Mouse (Mus musculus) MEL (cell line): ENCODE measurements around the gene Spata32. TPM values are rescaled to one million over a fixed set of nuclear protein-coding genes. Genes with fewer than 3 reads are reported as not detected.

ENCODE experiments used
- DNase-seq: peaks from one replicate; pipeline ENCODE4 v3.0.0; 2011; ENCODE audit warnings: low read depth, low spot score
- H3K27ac ChIP-seq: 2 replicates; pipeline ENCODE4 v1.5.1; 2012; ENCODE audit warnings: low read depth, mild to moderate bottlenecking, control low read depth, low read length, moderate library complexity; ENCODE audit not compliant: control insufficient read depth
- H3K27me3 ChIP-seq, 2 experiments: fragments of 150-350 bp in 1 of 2; sonication (generic) in 1 of 2; 2 replicates each; pipeline ENCODE4 v1.6.1; 2012; ENCODE audit warnings: low read length in 2 of 2, mild to moderate bottlenecking in 2 of 2, improper control_type of control experiment in 1 of 2, moderate library complexity in 1 of 2; ENCODE audit not compliant: insufficient read depth in 2 of 2, control insufficient read depth in 1 of 2
- H3K36me3 ChIP-seq, 2 experiments: 2 replicates each; pipeline ENCODE4 v1.6.1; 2012 to 2014; ENCODE audit warnings: low read length in 2 of 2, improper control_type of control experiment in 1 of 2, inconsistent platforms in 1 of 2, mild to moderate bottlenecking in 1 of 2; ENCODE audit not compliant: insufficient read depth in 2 of 2, control insufficient read depth in 1 of 2
- H3K4me1 ChIP-seq, 2 experiments: fragments of 150-350 bp in 1 of 2; sonication (generic) in 1 of 2; 2 replicates each; pipeline ENCODE4 v1.6.1; 2012; ENCODE audit warnings: low read length in 2 of 2, improper control_type of control experiment in 1 of 2, mild to moderate bottlenecking in 1 of 2; ENCODE audit not compliant: insufficient read depth in 2 of 2, control insufficient read depth in 1 of 2
- H3K4me3 ChIP-seq, 2 experiments: fragments of 150-350 bp in 1 of 2; sonication (generic) in 1 of 2; 2 replicates each; pipeline ENCODE4 v1.5.1; 2012; ENCODE audit warnings: low read depth in 2 of 2, low read length in 2 of 2, mild to moderate bottlenecking in 2 of 2, moderate library complexity in 2 of 2, control low read depth in 1 of 2, improper control_type of control experiment in 1 of 2; ENCODE audit not compliant: control insufficient read depth in 1 of 2, insufficient read depth in 1 of 2
- H3K79me2 ChIP-seq: 2 replicates; pipeline ENCODE4 v1.6.1; 2012; ENCODE audit warnings: mild to moderate bottlenecking, low read length, moderate library complexity; ENCODE audit not compliant: control insufficient read depth, poor library complexity, insufficient read depth
- H3K9ac ChIP-seq: 2 replicates; pipeline ENCODE4 v1.6.1; 2012; ENCODE audit warnings: low read depth, mild to moderate bottlenecking, control low read depth, low read length, moderate library complexity; ENCODE audit not compliant: control insufficient read depth, poor library complexity, severe bottlenecking
- H3K9me3 ChIP-seq: fragments of 150-350 bp; sonication (generic); replicated peaks from 2 replicates; pipeline ENCODE4 v1.6.1; 2012; ENCODE audit warnings: mild to moderate bottlenecking, low read length, improper control_type of control experiment, moderate library complexity; ENCODE audit not compliant: insufficient read depth
- BHLHE40 ChIP-seq: IDR thresholded peaks from 2 replicates; pipeline ENCODE4 v1.6.1; 2012; ENCODE audit warnings: low read depth, mild to moderate bottlenecking, inconsistent platforms, low read length, improper control_type of control experiment, borderline replicate concordance
- CHD1 ChIP-seq: IDR thresholded peaks from 2 replicates; pipeline ENCODE4 v1.6.1; 2012; ENCODE audit warnings: low read depth, mild to moderate bottlenecking, inconsistent platforms, low read length, improper control_type of control experiment
- CHD2 ChIP-seq: IDR thresholded peaks from 2 replicates; pipeline ENCODE4 v1.6.1; 2011; ENCODE audit warnings: low read length, improper control_type of control experiment
- CTCF ChIP-seq, 3 experiments: IDR thresholded peaks in 2 of 3; conservative IDR thresholded peaks in 1 of 3; 2 replicates each; pipeline ENCODE4 v1.5.1; 2011 to 2012; ENCODE audit warnings: low read length in 3 of 3, low read depth in 2 of 3, mild to moderate bottlenecking in 2 of 3, improper control_type of control experiment in 1 of 3, inconsistent platforms in 1 of 3, mixed read lengths in 1 of 3, moderate library complexity in 1 of 3; ENCODE audit not compliant: control insufficient read depth in 1 of 3, insufficient read depth in 1 of 3, poor library complexity in 1 of 3, severe bottlenecking in 1 of 3
- EP300 ChIP-seq, 2 experiments: IDR thresholded peaks; 2 replicates each; pipeline ENCODE4 v1.6.1; 2011; ENCODE audit warnings: improper control_type of control experiment in 2 of 2, low read length in 2 of 2, low read depth in 1 of 2, mild to moderate bottlenecking in 1 of 2
- ETS1 ChIP-seq: IDR thresholded peaks from 2 replicates; pipeline ENCODE4 v1.6.1; 2012; ENCODE audit warnings: low read depth, mild to moderate bottlenecking, inconsistent platforms, low read length, improper control_type of control experiment, moderate library complexity
- GABPA ChIP-seq: IDR thresholded peaks from 2 replicates; pipeline ENCODE4 v1.6.1; 2012; ENCODE audit warnings: low read depth, mild to moderate bottlenecking, inconsistent platforms, low read length, improper control_type of control experiment, moderate library complexity
- GATA1 ChIP-seq: IDR thresholded peaks from 2 replicates; pipeline ENCODE4 v1.6.1; 2011; ENCODE audit warnings: low read depth, low read length, improper control_type of control experiment
- KAT2A ChIP-seq: conservative IDR thresholded peaks from 2 replicates; pipeline ENCODE4 v1.6.1; 2012; ENCODE audit warnings: low read depth, low read length, improper control_type of control experiment, inconsistent platforms
- MAFK ChIP-seq: IDR thresholded peaks from 2 replicates; pipeline ENCODE4 v1.6.1; 2011; ENCODE audit warnings: low read depth, mild to moderate bottlenecking, low read length, improper control_type of control experiment, borderline replicate concordance
- MAX ChIP-seq: IDR thresholded peaks from 2 replicates; pipeline ENCODE4 v1.6.1; 2011; ENCODE audit warnings: low read length, improper control_type of control experiment
- MAZ ChIP-seq: IDR thresholded peaks from 2 replicates; pipeline ENCODE4 v1.6.1; 2012; ENCODE audit warnings: low read depth, mild to moderate bottlenecking, inconsistent platforms, low read length, improper control_type of control experiment
- MEF2A ChIP-seq: IDR thresholded peaks from 2 replicates; pipeline ENCODE4 v1.6.1; 2014; ENCODE audit warnings: low read depth, mild to moderate bottlenecking, inconsistent platforms, low read length, improper control_type of control experiment; ENCODE audit not compliant: poor library complexity, insufficient replicate concordance, severe bottlenecking; ENCODE audit errors: extremely low read depth
- MYC ChIP-seq: IDR thresholded peaks from 2 replicates; pipeline ENCODE4 v1.6.1; 2011; ENCODE audit warnings: low read depth, mild to moderate bottlenecking, low read length, improper control_type of control experiment, moderate library complexity
- NELFE ChIP-seq: IDR thresholded peaks from 2 replicates; pipeline ENCODE4 v1.6.1; 2011; ENCODE audit warnings: low read depth, low read length, improper control_type of control experiment
- NRF1 ChIP-seq: IDR thresholded peaks from 2 replicates; pipeline ENCODE4 v1.6.1; 2014; ENCODE audit warnings: low read depth, mild to moderate bottlenecking, inconsistent platforms, low read length, improper control_type of control experiment, moderate library complexity; ENCODE audit not compliant: poor library complexity, insufficient read depth, severe bottlenecking
- POLR2A ChIP-seq, 2 experiments: IDR thresholded peaks; 2 replicates each; pipeline ENCODE4 v1.6.1; 2011 to 2012; ENCODE audit warnings: low read length in 2 of 2, mild to moderate bottlenecking in 2 of 2, control low read depth in 1 of 2, improper control_type of control experiment in 1 of 2, low read depth in 1 of 2, moderate library complexity in 1 of 2; ENCODE audit not compliant: control insufficient read depth in 1 of 2, insufficient read depth in 1 of 2, poor library complexity in 1 of 2
- POLR2AphosphoS5 ChIP-seq: IDR thresholded peaks from 2 replicates; pipeline ENCODE4 v1.6.1; 2012; ENCODE audit warnings: low read depth, borderline replicate concordance, mild to moderate bottlenecking, inconsistent platforms, low read length, moderate library complexity, mixed read lengths
- RCOR1 ChIP-seq: IDR thresholded peaks from 2 replicates; pipeline ENCODE4 v1.6.1; 2012; ENCODE audit warnings: low read depth, mild to moderate bottlenecking, inconsistent platforms, low read length, improper control_type of control experiment
- SMC3 ChIP-seq: IDR thresholded peaks from 2 replicates; pipeline ENCODE4 v1.6.1; 2011; ENCODE audit warnings: low read depth, low read length, improper control_type of control experiment
- TAL1 ChIP-seq: IDR thresholded peaks from 2 replicates; pipeline ENCODE4 v1.6.1; 2012; ENCODE audit warnings: mild to moderate bottlenecking, inconsistent platforms, low read length, moderate library complexity, mixed read lengths
- TBP ChIP-seq: IDR thresholded peaks from 2 replicates; pipeline ENCODE4 v1.8.0; 2011; ENCODE audit warnings: low read depth, low read length, improper control_type of control experiment
- TCF12 ChIP-seq: IDR thresholded peaks from 2 replicates; pipeline ENCODE4 v1.6.1; 2014; ENCODE audit warnings: low read depth, mild to moderate bottlenecking, inconsistent platforms, low read length, improper control_type of control experiment, moderate library complexity
- USF1 ChIP-seq: IDR thresholded peaks from 2 replicates; pipeline ENCODE4 v1.6.1; 2014; ENCODE audit warnings: low read depth, mild to moderate bottlenecking, inconsistent platforms, low read length, improper control_type of control experiment, moderate library complexity
- USF2 ChIP-seq, 2 experiments: IDR thresholded peaks; 2 replicates each; pipeline ENCODE4 v1.6.1; 2011 to 2012; ENCODE audit warnings: improper control_type of control experiment in 2 of 2, low read length in 2 of 2, borderline replicate concordance in 1 of 2, inconsistent platforms in 1 of 2, low read depth in 1 of 2, mild to moderate bottlenecking in 1 of 2; ENCODE audit not compliant: insufficient read depth in 1 of 2
- ZC3H11A ChIP-seq: IDR thresholded peaks from 2 replicates; pipeline ENCODE4 v1.6.1; 2012; ENCODE audit warnings: low read depth, mild to moderate bottlenecking, inconsistent platforms, low read length, improper control_type of control experiment
- ZKSCAN1 ChIP-seq: IDR thresholded peaks from 2 replicates; pipeline ENCODE4 v1.6.1; 2012; ENCODE audit warnings: low read depth, mild to moderate bottlenecking, inconsistent platforms, low read length, improper control_type of control experiment, moderate library complexity
- ZMIZ1 ChIP-seq: IDR thresholded peaks from 2 replicates; pipeline ENCODE4 v1.6.1; 2012; ENCODE audit warnings: low read depth, mild to moderate bottlenecking, inconsistent platforms, low read length, improper control_type of control experiment, moderate library complexity
- ZNF384 ChIP-seq: IDR thresholded peaks from 2 replicates; pipeline ENCODE4 v1.6.1; 2012; ENCODE audit warnings: low read depth, mild to moderate bottlenecking, inconsistent platforms, low read length, improper control_type of control experiment
- polyA plus RNA-seq, 2 experiments: library from polyadenylated mRNA; stranded (reverse) in 1 of 2; unstranded in 1 of 2; fragments of >175 nt in 1 of 2; fragments of >200 nt in 1 of 2; gene quantifications; 2 replicates each; pipeline versions ENCODE4 v1.2.1 to v1.2.4; 2012; ENCODE audit warnings: low replicate concordance in 2 of 2, low read depth in 1 of 2; ENCODE audit not compliant: insufficient read length in 2 of 2, insufficient read depth in 1 of 2, missing spikeins in 1 of 2
- total RNA-seq: library from RNA; depleted of rRNA; stranded (reverse); fragments of 300-350 nt; gene quantifications from 2 replicates; pipeline ENCODE4 v1.2.3, GENCODE M21; 2012

The Spata32 gene
- total and polyA plus RNA-seq, 3 experiments = not detected

DNA sequence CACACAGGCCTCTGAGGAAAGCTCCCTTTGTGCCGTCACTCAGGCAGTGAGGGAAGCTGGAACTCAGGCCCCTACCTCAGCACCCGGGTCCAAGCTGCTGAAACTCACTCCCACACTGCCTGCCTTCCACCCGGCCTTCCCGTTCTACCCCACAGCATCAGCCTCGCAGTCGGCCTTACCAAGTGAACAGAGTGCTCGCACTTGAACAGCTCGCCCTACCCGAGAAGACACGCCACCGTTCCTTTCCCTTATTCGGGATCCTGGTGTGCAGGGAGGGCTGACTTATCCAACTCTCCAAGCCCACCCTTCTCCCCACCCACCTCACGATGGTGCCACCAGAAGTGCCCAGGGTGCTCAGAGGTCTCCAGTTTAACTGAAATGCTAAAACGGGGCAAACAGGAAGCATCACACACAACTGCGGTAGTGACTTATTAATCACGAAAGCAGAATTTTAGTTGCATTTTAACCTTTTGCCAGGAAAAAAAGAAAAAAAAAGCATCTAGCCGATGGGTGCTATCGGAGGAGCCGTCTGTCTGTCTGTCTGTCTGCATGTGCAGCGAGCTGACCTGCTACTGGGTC lies 46.3 kb upstream of the Spata32 start:
- Histone ChIP-seq H3K9ac (no peak overlapping the region), H3K79me2 (no peaks in the 10 kb centered on the region; the same call in 1 of the 2 replicates), H3K27me3 (no peaks in the 10 kb centered on the region), H3K9me3 (no peaks in the 10 kb centered on the region), H3K27ac (no peak overlapping the region), H3K4me1 (peaks cover 12 to 30% of the 10 kb centered on the region in 2 experiments), H3K4me3 (no peak overlapping the region), H3K36me3 (peaks cover 0 to 24% of the 10 kb centered on the region in 2 experiments; a peak in 2 of 4 replicates)
- TF ChIP-seq TAL1 (no peak), MEF2A (no peak), NELFE (no peak), TBP (no peak), KAT2A (no peak), RCOR1 (no peak), TCF12 (no peak), GABPA (no peak), CHD2 (no peak), CTCF (IDR thresholded peaks at IDR 0.05 in 2 of 3, conservative IDR thresholded peaks at IDR 0.05 in 1 of 3; ENCODE audit: control insufficient read depth in 1 of 3, insufficient read depth in 1 of 3, low read depth in 2 of 3, low read length in 3 of 3, poor library complexity in 1 of 3, severe bottlenecking in 1 of 3) (no peak), POLR2AphosphoS5 (no peak), GATA1 (no peak), NRF1 (no peak), MYC (no peak), USF2 (IDR thresholded peaks at IDR 0.05; ENCODE audit: borderline replicate concordance in 1 of 2, insufficient read depth in 1 of 2, low read depth in 1 of 2, low read length in 2 of 2) (no peak)
- no peak for DNase-seq

DNA sequence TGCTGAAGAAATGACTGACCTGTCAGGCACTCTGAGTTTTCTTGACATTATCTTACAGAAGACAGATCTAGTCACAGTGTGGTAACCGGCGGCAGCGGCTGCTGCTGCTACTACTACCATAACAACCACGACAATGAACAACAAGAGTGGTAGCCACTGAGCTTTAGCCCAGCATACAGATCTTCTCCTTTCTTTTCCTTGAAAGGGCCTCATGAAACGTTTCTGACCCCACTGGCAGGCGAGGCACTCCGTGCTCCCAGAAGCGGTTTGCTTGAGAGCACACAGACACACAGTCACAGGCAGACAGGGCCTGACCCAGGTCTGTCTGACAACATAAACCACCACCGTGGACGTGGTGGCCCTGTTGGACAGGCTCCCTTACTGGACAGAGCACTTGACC lies 45.3 kb upstream of the Spata32 start:
- no peak for TF ChIP-seq TAL1
- TF ChIP-seq MAX = no peak
- TF ChIP-seq RCOR1 = no peak
- TF ChIP-seq POLR2AphosphoS5 = no peak
- TF ChIP-seq ZKSCAN1 = no peak
- TF ChIP-seq CHD1 = no peak
- TF ChIP-seq MAFK = no peak
- TF ChIP-seq SMC3 = no peak
- no peak for TF ChIP-seq MAZ
- no peak for TF ChIP-seq GATA1
- no peak for TF ChIP-seq CTCF (IDR thresholded peaks at IDR 0.05 in 2 of 3, conservative IDR thresholded peaks at IDR 0.05 in 1 of 3; ENCODE audit: control insufficient read depth in 1 of 3, insufficient read depth in 1 of 3, low read depth in 2 of 3, low read length in 3 of 3, poor library complexity in 1 of 3, severe bottlenecking in 1 of 3)
- TF ChIP-seq ZMIZ1 = no peak
- no peak for TF ChIP-seq ZNF384
- TF ChIP-seq EP300 (IDR thresholded peaks at IDR 0.05; ENCODE audit: low read depth in 1 of 2, low read length in 2 of 2) = no peak
- no peak for TF ChIP-seq ETS1
- TF ChIP-seq USF1 = no peak
- no peak for TF ChIP-seq POLR2A (IDR thresholded peaks at IDR 0.05; ENCODE audit: control insufficient read depth in 1 of 2, insufficient read depth in 1 of 2, low read depth in 1 of 2, low read length in 2 of 2, poor library complexity in 1 of 2)
- TF ChIP-seq BHLHE40 = no peak
- no peak for TF ChIP-seq ZC3H11A
- Histone ChIP-seq H3K27ac (no peak overlapping the region), H3K36me3 (peaks cover 0 to 24% of the 10 kb centered on the region in 2 experiments; a peak in 2 of 4 replicates), H3K79me2 (no peaks in the 10 kb centered on the region; the same call in 1 of the 2 replicates), H3K9me3 (no peaks in the 10 kb centered on the region), H3K27me3 (no peaks in the 10 kb centered on the region), H3K4me1 (peaks cover 12 to 30% of the 10 kb centered on the region in 2 experiments), H3K4me3 (no peak overlapping the region), H3K9ac (no peak overlapping the region)
- DNase-seq = no peak
